Mouse (Mus musculus) sigmoid colon, adult 10 weeks (tissue): ENCODE results near the gene Prl3d3. TPM values are rescaled to one million over a fixed set of nuclear protein-coding genes. Genes with fewer than 3 reads are reported as not detected.

Experiments
- polyA plus RNA-seq: library from polyadenylated mRNA; stranded (reverse); fragments of 350-450 nt; fragmentation: Illumina TruSeq; extraction: RNeasy Lipid Tissue Mini Kit (QIAGEN cat#74804); gene quantifications from one replicate; pipeline ENCODE4 v1.2.3, GENCODE M21; 2014; ENCODE audit warnings: low read depth, low replicate concordance

The Prl3d3 gene
- not detected for polyA plus RNA-seq

DNA sequence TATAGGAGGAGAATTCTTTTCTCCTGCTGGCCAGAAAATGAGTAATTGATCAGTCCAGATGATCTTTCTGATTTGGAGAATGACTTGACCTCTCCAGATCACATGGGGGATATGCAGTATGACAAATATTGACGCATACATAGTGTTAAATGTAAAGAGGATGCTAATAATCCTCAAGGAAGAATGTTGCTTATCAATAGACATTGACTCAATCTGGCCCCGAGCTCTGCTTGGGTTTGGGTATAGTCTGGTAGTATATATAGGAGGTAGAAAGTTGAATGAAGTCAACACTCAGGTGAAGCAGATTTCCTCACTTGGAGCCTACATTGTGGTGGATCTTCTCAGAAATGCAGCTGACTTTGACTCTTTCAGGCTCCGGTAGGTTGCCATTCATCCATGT is at the start of gene Prl3d3:
Prl3d3 (plus strand) TSS at position 301 of the 400 bp plus-strand sequence.

DNA sequence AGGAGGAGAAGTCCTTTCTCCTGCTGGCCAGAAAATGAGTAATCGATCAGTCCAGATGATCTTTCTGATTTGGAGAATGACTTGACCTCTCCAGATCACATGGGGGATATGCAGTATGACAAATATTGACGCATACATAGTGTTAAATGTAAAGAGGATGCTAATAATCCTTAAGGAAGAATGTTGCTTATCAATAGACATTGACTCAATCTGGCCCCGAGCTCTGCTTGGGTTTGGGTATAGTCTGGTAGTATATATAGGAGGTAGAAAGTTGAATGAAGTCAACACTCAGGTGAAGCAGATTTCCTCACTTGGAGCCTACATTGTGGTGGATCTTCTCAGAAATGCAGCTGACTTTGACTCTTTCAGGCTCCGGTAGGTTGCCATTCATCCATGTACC is 35.2 kb upstream of the Prl3d3 start, which contains the start of gene Prl3d2:
Prl3d2 (plus strand) TSS at position 301 of the 400 bp plus-strand sequence.

DNA sequence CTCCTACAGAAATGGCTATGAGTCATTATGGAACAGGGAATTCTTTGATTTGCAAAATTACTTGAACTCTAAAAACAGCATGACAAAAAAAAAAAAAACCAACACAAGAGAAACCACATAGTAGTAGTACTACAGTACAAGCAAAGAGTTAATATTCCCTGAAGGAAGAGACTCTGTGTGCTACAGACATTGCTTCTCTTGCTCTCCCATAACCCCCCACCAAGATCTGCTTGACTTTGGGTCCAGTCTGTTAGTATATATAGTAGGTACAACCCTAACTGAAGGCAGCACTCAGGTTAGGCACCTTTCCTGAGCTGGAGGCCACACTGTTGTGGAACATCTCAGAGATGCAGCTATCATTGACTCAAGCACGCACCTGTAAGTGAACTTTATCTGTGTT is 39.8 kb downstream of the Prl3d3 start, which contains the start of gene Prl3c1:
Prl3c1 (plus strand) TSS at position 301 of the 400 bp plus-strand sequence.

Other genes starting within 250 kb of the Prl3d3 start
- gene Prl, start 99.2 kb upstream of the Prl3d3 start, polyA plus RNA-seq = not detected
- not detected for gene Prl3d1, start 62.6 kb upstream of the Prl3d3 start, polyA plus RNA-seq
- not detected for gene Prl3d2, start 35.1 kb upstream of the Prl3d3 start, polyA plus RNA-seq
- not detected for gene Prl3c1, start 39.9 kb downstream of the Prl3d3 start, polyA plus RNA-seq
- gene Prl3b1, start 85.1 kb downstream of the Prl3d3 start, polyA plus RNA-seq = not detected
- gene Prl3a1, start 102.6 kb downstream of the Prl3d3 start, polyA plus RNA-seq = not detected
- gene Prl6a1, start 155.8 kb downstream of the Prl3d3 start, polyA plus RNA-seq = not detected
- gene Prl8a2, start 188.9 kb downstream of the Prl3d3 start, polyA plus RNA-seq = not detected
- not detected for gene Prl2b1, start 234.1 kb downstream of the Prl3d3 start, polyA plus RNA-seq